Mouse (Mus musculus): ENCODE data around the gene Tnfsf11. TPM values are rescaled to one million over a fixed set of nuclear protein-coding genes. Genes with fewer than 3 reads are reported as not detected.

Tnfsf11 gene
- polyA plus RNA-seq, 2 experiments, result 0.84 to 0.98 TPM

- Histone ChIP-seq H3K4me3 (replicated peaks; ENCODE audit: low read length) (no peak overlapping the region), H3K9me3 (ENCODE audit: control insufficient read depth, low read length) (no peaks in the 10 kb centered on the region), H3K36me3 (ENCODE audit: control insufficient read depth, insufficient read depth, low read length) (no peaks in the 10 kb centered on the region), H3K27me3 (ENCODE audit: control insufficient read depth, insufficient read depth, low read length) (no peaks in the 10 kb centered on the region), H3K9ac (ENCODE audit: low read depth, low read length, severe bottlenecking) (no peak overlapping the region), H3K4me1 (ENCODE audit: control insufficient read depth, insufficient read depth, low read length) (0 out of 2 replicates have a peak, but pooled peaks cover 3% of the 10 kb centered on the region), H3K4me2 (replicated peaks; ENCODE audit: low read depth, low read length, severe bottlenecking) (no peak overlapping the region), H3K27ac (replicated peaks; ENCODE audit: low read depth, low read length) (no peak overlapping the region)
- ATAC-seq (ENCODE audit: low FRiP score, low read depth), result 0 out of 2 replicates have a peak, but pooled peaks have one; percentile 37
- TF ChIP-seq POLR2A (IDR thresholded peaks at IDR 0.05; ENCODE audit: borderline replicate concordance, extremely low read depth, insufficient read depth, insufficient read length), result no peak
- peak; percentile 30 for DNase-seq (ENCODE audit: low spot score)
- WGBS, result 29% methylated on average over 11 of the region's 11 CpGs
These were observed 22.9 kb upstream of the Tnfsf11 start for GRCm38 (mm10) chr14:78330576-78331300.

- Histone ChIP-seq H3K4me2 (replicated peaks; ENCODE audit: low read depth, low read length, severe bottlenecking) (no peak overlapping the region), H3K27me3 (ENCODE audit: control insufficient read depth, insufficient read depth, low read length) (no peaks in the 10 kb centered on the region), H3K27ac (replicated peaks; ENCODE audit: low read depth, low read length) (no peak overlapping the region), H3K4me3 (replicated peaks; ENCODE audit: low read length) (no peak overlapping the region), H3K36me3 (ENCODE audit: control insufficient read depth, insufficient read depth, low read length) (no peaks in the 10 kb centered on the region), H3K4me1 (ENCODE audit: control insufficient read depth, insufficient read depth, low read length) (0 out of 2 replicates have a peak, but pooled peaks cover 3% of the 10 kb centered on the region), H3K9ac (ENCODE audit: low read depth, low read length, severe bottlenecking) (no peak overlapping the region), H3K9me3 (ENCODE audit: control insufficient read depth, low read length) (no peaks in the 10 kb centered on the region)
- DNase-seq (ENCODE audit: low spot score), result no peak
- no peak for TF ChIP-seq POLR2A (IDR thresholded peaks at IDR 0.05; ENCODE audit: borderline replicate concordance, extremely low read depth, insufficient read depth, insufficient read length)
- WGBS, result 74% methylated on average over 8 of the region's 8 CpGs
- no peak for ATAC-seq (ENCODE audit: low FRiP score, low read depth)
These were observed 22.1 kb upstream of the Tnfsf11 start for GRCm38 (mm10) chr14:78329765-78330451.

DNA sequence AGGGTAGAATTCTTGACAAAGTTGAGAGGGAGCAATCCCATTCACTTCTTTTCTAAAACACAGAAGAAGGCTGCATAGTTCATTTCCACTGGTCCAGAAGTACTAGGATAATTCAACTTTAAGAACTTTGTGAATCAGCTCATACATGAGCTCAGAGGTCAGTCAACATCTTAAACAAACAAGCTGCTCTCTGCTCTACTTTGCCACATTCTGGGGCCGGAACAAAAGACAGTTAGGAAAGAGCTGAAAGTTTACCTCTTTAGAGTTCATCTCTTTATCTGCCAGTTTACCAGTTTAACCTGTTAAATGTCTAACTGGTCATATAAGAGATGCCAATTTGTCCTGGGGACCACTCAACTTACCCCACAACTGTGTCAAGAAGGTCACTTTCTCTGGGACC is 15.5 kb upstream of the Tnfsf11 start:
- Histone ChIP-seq H3K9ac (ENCODE audit: low read depth, low read length, severe bottlenecking) (no peak overlapping the region), H3K27me3 (ENCODE audit: control insufficient read depth, insufficient read depth, low read length) (no peaks in the 10 kb centered on the region), H3K4me3 (replicated peaks; ENCODE audit: low read length) (no peak overlapping the region), H3K4me2 (replicated peaks; ENCODE audit: low read depth, low read length, severe bottlenecking) (no peak overlapping the region), H3K9me3 (ENCODE audit: control insufficient read depth, low read length) (no peaks in the 10 kb centered on the region), H3K4me1 (ENCODE audit: control insufficient read depth, insufficient read depth, low read length) (no peaks in the 10 kb centered on the region), H3K27ac (replicated peaks; ENCODE audit: low read depth, low read length) (no peak overlapping the region), H3K36me3 (ENCODE audit: control insufficient read depth, insufficient read depth, low read length) (no peaks in the 10 kb centered on the region)
- 91% methylated on average over 1 of the region's 1 CpGs for WGBS
- no peak for ATAC-seq (ENCODE audit: low FRiP score, low read depth)
- DNase-seq (ENCODE audit: low spot score), result no peak
- TF ChIP-seq POLR2A (IDR thresholded peaks at IDR 0.05; ENCODE audit: borderline replicate concordance, extremely low read depth, insufficient read depth, insufficient read length), result no peak

DNA sequence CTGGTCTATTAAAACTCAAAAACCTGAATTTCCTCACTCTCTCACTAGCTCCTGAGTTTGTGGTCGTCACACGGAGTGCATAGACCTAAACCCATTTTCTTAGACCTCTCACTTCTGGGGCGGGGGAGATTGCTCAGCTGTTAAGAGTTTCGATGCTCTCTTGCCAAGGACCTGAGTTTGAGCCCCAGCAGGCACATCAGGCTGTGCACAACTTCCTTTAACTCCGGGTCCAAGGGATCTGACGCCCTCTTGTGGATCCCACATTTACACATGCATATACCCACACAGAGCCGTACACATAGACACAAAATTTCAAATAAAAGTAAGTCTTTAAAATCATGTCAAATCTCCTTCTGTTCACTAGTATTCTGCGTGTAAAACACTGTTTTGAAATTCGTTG is 15.1 kb upstream of the Tnfsf11 start:
- Histone ChIP-seq H3K9me3 (ENCODE audit: control insufficient read depth, low read length) (no peaks in the 10 kb centered on the region), H3K36me3 (ENCODE audit: control insufficient read depth, insufficient read depth, low read length) (no peaks in the 10 kb centered on the region), H3K27ac (replicated peaks; ENCODE audit: low read depth, low read length) (no peak overlapping the region), H3K4me2 (replicated peaks; ENCODE audit: low read depth, low read length, severe bottlenecking) (no peak overlapping the region), H3K27me3 (ENCODE audit: control insufficient read depth, insufficient read depth, low read length) (no peaks in the 10 kb centered on the region), H3K4me1 (ENCODE audit: control insufficient read depth, insufficient read depth, low read length) (no peaks in the 10 kb centered on the region), H3K9ac (ENCODE audit: low read depth, low read length, severe bottlenecking) (no peak overlapping the region), H3K4me3 (replicated peaks; ENCODE audit: low read length) (no peak overlapping the region)
- 84% methylated on average over 9 of the region's 9 CpGs for WGBS
- no peak for TF ChIP-seq POLR2A (IDR thresholded peaks at IDR 0.05; ENCODE audit: borderline replicate concordance, extremely low read depth, insufficient read depth, insufficient read length)
- DNase-seq (ENCODE audit: low spot score) (no peak), ATAC-seq (ENCODE audit: low FRiP score, low read depth) (no peak)

GRCm38 (mm10) chr14:78320248-78320647 is 12.4 kb upstream of the Tnfsf11 start:
- Histone ChIP-seq H3K4me3 (replicated peaks; ENCODE audit: low read length) (no peak overlapping the region), H3K27ac (replicated peaks; ENCODE audit: low read depth, low read length) (no peak overlapping the region), H3K27me3 (ENCODE audit: control insufficient read depth, insufficient read depth, low read length) (no peaks in the 10 kb centered on the region), H3K9ac (ENCODE audit: low read depth, low read length, severe bottlenecking) (no peak overlapping the region), H3K36me3 (ENCODE audit: control insufficient read depth, insufficient read depth, low read length) (no peaks in the 10 kb centered on the region), H3K4me2 (replicated peaks; ENCODE audit: low read depth, low read length, severe bottlenecking) (no peak overlapping the region), H3K4me1 (ENCODE audit: control insufficient read depth, insufficient read depth, low read length) (no peaks in the 10 kb centered on the region), H3K9me3 (ENCODE audit: control insufficient read depth, low read length) (no peaks in the 10 kb centered on the region)
- no peak for TF ChIP-seq POLR2A (IDR thresholded peaks at IDR 0.05; ENCODE audit: borderline replicate concordance, extremely low read depth, insufficient read depth, insufficient read length)
- 54% methylated on average over 6 of the region's 6 CpGs for WGBS
- ATAC-seq (ENCODE audit: low FRiP score, low read depth) (no peak), DNase-seq (ENCODE audit: low spot score) (no peak)
